Mouse (Mus musculus) lung, postnatal 25 days (tissue): ENCODE data around the gene Dlgap1.

Experiments used
- DNase-seq: peaks from one replicate; pipeline ENCODE4 v3.0.0; 2022; ENCODE audit warnings: low spot score

Gene Dlgap1

DNA sequence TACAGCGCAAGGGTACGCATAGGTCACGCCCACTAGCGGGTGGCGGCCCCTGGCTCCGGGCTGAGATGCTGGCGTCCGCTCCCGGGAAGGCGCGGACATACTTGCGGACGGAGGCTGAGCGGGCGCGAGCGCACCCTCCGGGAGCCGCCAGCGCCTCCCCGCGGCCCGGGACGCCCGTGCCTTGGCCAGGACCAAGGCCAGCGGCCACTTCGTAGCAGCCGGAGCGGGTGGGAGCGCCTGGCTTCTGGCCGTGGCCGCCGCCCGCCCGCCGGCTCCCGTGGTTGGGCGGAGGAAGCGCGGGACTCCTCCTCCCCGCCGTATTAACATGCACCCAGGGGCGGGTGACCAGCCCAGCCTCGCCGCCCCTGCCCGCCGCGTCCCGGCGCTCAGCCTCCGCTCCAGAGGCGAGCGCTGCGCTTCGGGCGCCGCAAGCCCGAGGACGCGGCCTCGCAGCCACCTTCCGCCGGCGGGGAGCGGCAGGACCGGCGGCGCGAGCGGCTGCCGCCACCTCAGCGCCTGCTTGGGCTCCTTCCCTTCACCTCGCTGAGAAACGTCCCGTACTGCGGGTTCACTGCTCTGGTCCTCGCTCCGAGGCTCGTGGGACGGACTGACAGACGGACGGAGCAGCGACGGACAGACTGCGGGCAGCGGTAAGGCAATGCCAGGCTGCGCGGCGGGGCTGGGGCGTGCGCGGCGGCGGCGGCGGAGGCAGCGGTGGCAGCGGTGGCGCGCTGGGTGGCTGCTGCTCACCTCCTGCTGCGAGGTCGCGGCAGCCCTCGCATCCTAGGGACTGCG, at the start of gene Dlgap1:
TSS of gene Dlgap1 (plus strand) at position 53 of the 795 bp plus-strand sequence.
- no peak for DNase-seq

DNA sequence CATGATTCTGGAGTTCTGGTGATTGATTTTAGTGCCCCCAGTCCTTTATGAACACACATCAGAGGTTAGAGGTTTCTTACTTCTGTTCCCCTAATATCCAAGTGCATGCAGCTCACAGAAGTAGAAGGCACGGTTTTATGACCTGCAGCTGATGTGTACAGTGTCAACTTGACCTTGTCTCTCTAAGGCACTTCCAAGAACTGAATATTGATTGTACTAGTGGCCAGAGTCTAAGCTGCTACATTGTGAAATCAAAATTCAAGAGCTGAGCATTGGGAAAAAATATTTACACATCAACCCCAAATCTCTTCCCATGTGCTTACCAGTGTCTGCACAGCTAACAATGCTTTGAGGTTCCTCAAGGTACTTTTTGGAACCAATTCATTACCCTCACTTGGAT, 13.9 kb upstream of the Dlgap1 start:
- no peak for DNase-seq

DNA sequence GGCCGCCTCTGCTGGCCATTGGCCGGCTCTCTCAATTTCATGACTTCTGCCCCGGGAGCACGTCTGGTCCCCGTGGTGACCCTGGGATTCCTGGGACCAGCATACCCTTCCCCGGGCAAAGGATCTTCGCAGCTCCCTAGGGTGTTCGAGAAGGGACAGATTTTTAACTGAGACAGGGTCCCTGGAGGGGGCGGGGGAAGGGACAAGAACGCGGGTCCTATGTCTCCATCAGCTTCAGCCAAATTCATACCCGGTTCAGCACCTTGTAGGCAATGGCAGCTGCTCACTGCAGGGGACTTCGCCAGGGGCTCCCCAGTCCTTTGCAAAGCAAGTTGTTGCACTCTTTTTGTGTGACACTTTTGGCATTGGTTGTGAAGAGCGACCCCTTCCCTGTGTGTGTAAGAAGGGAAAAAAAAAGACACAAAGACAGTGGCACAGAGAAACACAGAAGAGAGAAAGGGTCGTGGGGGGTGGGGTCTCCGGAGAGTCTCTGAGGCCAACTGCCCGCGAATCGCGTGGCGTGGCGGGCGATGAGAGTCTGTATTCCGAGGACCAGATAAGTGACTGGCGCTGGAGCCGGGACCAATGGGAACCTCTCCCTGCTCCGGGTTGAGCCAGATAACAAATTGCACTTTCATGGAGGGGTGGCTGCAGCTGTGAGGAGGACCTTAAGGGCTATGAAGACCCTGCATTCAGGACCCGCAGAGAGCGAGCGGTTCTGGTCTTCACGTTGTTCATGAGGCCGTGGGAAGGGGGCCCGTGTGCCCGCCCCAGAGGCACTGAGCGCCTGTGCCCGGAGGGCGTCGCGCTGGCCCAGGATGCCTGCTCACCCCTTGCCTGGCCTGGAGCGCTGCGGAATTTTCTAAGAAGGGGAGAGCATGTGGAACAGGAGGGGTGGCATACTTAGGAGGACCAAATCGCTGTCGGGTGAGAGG, 1.2 kb downstream of the Dlgap1 start:
- DNase-seq: no peak

DNA sequence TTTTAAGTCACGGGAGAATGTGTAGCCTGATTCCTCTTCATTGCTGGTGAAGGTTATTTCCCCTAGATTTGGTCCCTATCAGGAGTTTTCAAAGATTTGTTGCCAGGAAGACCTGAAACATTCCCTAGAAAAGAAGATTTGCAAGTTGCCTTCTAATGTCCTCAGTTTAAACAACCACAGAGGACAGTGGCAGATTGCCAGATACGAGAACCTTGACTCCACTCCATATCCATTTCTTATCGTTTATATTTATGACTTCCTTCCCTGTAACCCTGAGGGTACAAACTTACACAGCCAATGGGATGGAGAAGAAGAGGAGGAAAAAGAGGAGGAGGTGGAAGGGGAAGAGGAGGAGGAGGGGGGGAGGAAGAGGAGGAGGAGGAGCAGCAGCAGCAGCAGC, 4.2 kb downstream of the Dlgap1 start:
- DNase-seq: no peak

DNA sequence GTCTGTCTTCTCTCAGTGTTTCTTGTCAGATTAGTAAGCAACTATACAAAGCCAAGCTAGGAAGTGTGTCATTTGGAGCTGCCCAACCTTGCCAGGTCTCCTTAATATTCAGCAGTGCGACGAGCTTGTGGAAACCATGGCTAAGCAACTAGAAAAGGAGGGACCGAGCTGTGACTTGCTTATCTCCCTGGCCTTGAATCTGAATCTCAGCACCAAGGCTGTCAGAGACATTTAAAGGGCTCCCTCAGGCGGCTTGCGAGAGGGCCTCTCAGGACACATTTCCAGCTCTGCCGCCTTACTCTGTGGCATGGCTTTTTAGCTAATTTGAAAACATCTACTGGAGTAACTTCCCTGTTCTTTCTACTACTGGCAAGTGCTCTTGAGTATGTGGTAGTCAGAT, 5.1 kb downstream of the Dlgap1 start:
- no peak for DNase-seq

DNA sequence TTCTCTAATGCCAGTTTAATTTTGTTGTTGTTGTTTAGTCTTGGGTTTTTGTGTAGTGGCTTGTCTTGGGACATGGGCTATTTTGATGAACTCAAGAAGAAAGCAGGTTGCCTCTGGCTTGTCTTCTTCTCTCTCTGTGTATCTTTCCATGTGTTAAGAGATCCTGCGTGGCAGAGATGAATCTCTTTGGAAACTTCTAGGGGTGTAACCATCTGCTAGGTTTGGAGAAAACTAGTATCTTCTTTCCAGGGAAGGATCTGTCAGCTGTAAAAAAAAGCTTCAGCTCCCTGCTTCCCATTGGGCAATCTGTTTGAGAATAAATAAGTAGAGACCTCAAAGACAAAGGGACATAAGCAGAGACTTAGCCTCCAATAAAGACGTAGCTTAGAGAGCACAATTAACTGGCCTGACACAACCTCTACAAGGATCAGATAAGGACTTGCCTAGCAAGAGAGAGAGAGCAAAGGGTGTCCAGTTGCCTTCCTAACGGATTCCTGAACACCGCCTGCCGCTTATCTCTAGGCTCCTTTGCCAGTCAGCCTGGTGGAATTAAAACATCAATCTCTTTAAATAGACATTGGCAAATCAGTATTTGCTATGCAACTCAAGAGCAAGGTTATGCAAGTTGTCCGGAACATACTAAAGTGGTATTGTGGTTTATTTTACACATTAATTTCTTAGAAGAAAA, 13.5 kb downstream of the Dlgap1 start:
- DNase-seq: no peak

DNA sequence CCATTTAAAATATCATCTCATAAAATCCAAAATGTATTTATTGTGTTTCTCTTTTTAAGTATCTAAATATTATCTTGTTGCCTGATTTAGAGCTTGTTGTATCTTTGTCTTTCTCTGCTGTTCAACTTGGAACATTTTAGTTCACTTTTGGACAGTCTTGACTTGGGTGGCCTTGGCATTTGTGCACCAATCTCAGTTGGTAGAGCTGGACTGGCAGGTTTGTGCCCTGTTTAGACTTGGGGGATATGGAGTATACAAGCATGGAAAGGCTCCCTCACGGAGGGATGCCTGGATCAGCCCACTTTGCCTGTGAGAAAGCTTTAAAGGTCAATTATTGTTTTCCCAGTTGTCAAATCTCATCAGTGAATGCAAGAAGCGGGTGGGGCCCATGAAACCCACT, 27.5 kb downstream of the Dlgap1 start:
- no peak for DNase-seq

DNA sequence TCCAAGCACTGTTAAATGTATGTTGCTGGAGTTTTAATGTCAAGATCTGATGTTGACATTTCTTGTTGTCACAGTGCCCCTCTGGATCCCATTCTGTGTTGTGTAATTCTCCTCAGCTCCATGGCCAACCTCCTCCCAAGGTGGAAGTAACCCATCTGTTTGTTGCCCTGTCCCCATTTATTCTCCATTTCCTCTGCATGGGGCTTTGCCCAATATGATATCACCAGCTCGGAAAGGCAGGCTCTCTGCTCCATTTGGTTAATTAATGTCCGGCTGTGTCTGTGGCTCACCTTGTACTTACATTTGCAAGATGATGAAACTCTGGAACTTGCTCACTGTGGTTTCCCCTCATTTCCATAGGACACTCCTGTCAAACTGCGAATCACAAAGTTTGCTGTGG, 33.2 kb downstream of the Dlgap1 start:
- no peak for DNase-seq

DNA sequence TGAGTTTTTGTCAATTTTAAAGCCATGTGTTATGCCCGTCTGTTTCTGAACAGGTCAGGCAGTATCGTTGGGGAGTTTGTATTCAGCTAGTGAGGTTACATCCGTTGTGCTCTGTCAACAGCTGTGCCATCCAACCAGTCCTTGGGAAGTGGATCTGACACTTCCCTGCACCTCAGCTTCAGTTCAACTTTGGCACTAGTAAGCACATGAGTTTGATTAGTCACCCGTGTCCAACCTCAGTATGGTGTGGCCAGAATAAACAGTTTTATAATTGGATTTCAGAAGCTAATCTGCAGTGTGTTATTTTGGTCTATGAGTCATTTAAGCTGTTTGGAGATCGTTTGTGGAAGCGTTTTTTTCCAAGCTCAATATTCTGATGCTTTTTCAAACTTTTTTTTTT, 35.8 kb downstream of the Dlgap1 start:
- no peak for DNase-seq

DNA sequence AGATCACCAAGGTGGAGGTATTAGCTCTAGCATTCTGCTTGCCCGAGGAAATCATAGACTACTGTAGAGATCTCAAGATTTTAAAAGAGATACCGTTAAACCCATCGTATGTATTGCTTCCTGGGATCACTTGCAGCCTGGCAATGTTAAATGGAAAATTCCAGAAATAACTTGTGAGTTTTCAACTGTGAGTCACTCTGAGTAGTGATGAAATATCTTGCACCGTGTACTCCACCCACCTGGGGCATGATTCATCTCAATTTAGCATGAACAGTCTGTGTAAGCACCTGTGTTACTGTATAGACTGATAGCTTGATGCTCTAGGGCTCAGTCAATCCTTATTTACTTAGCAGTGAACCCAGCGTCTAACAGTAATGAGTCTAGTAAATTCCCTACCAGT, 38.7 kb downstream of the Dlgap1 start:
- no peak for DNase-seq

DNA sequence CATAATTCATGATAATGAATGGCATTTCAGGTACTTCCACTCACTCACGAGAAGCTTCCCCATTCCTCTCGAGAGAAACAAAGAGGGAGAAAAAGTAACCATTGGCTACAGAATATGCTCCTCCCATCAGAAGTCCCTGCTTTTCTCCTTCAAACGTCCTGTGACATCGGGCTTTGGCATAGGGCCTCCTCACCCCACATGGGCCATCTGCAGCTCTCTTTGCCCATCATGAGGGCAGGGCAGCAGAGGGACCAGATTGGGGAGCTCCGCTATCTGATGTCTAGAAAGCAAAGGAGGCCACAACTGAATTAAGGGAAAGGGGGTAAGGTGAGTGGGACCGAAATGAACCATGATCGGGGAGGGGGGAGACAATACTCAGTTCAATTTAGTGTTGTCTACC, 47.6 kb downstream of the Dlgap1 start:
- DNase-seq: no peak

DNA sequence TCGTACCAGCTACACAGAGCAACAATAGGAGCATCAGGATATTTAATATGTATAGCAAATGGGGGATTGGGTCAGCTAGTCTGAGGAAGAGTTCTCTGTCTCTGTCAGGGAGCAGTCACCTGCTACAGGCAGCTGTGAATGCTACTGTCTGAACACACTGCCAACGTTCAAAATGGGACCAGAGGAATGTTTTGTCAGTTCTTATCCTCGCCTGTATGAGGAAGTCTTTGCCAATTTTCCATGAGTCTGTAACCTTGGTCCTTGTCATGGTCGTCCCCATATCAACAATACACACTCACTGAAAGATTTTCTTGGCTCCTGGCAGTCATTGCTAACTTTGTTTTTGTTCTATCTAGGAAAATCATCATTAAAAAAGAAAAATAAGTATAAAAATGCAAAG, 51.5 kb downstream of the Dlgap1 start:
- DNase-seq: no peak

DNA sequence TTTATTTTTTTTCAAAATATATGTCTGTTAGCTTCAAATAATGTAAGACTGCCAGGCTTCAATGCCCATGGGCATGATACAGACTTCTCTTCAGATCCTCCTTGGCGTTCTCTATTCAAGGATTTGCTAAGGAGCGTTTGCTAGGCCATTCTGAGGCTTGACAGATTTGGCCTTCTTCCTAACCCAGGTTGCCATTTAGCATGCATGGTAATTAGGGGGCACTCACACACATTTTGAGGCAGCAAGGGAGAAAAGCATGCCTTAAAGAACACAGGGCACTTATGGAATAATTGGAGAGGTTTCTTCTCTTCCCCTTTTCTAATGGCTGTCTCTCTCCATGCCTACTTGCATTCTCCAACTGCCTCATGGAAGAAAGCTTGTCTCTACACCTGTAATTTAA, 53.7 kb downstream of the Dlgap1 start:
- no peak for DNase-seq

DNA sequence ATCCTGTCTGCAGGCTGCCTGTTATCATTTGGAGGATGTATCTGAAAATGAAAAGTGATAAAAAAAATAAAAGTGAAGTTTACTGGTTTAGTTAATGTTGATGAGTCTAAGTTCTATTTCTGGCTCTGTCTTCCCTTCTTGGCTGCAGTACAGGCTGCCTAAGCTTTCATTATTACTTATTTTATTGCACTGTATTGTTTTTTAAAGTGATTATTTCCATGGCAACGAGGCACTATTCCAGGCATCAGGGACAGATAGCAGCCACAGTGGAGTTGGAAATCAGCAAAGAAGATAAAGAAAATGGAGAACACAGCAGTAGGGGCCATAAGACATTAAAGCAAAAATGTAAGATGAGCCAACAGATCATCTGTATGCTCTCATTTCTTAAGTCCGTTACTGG, 66.0 kb downstream of the Dlgap1 start:
- no peak for DNase-seq

DNA sequence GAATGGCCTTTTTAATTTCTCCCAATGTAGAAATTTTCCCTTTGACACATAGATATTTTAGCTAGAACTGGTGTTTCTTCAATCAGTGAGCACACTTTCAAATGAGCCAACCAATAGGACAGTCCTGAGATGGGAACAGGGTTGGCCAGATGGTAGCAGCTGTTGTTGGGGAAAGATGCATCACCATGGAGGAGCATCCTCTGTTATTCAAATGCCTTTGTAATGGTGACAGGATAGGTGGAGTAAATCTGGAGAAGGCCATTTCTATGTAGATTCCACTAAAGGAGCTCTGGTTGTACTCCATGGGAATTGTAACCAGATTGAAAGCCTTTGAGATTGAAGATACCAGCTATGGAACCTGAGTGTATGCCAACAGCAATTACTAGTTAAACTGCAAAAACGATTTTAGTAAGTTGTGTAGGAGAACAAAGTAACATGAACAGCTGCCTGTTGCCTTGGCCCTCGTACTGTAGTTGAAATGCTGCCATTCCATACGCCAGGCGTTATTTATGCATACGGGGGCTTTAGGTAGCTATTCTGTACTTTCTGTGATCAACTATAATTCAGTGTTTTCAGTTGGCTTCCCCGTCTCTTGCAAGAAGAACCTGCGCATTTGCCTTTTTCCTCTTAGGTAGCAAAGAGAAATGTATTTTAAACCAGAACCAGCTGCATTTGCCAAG, 72.0 kb downstream of the Dlgap1 start:
- no peak for DNase-seq

DNA sequence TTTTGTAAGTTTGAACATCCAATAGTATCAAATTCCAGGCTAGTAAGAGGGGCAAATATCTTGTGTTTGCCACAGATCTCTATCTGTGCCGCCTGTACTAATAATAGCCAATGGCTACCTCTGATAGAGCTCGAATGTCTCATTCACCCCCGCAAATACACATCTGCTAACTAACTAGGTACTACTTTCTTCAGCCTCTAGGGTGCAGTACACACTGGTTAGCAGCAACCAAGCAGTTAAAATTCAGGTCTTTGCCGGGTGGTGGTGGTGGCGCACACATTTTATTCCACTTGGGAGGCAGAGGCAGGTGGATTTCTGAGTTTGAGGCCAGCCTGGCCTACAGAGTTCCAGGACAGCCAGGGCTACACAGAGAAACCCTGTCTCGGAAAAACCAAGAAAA, 99.4 kb downstream of the Dlgap1 start:
- DNase-seq: no peak

DNA sequence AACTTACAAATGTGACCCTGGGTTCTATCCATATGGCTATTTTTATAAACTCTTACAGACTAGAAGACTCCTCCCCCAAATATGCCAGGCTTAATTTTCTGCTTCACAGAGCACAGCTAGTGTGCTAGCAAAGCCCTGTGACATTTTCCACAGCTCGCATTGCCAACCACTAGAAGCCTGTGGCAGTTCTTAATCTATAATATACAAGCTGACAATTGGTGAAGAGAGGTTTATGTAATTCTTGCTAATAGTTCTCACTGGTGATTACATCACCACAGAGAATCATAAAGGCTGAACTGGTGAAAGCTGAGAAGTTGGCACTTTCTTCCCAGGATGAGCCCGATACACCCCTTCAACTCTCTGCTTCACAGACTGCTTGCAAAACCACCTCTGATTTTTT, 103.2 kb downstream of the Dlgap1 start:
- no peak for DNase-seq

DNA sequence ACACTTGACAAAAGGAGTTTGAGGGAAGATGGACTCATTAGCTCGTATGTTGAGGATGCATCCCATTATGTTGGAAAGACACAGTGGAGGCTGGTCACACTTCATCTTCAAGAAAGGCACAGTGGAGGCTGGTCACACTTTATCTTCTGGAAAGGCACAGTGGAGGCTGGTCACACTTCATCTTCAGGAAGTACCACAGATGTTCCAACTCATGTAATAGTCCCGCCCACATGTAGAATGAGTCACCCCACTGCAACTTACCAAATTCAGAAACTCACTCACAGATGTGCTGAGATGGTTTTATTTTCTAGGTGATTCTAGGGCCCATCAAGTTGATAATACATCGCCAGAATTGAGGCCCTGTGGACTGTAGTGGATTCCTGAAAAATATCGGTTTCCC, 119.3 kb downstream of the Dlgap1 start:
- DNase-seq: no peak

DNA sequence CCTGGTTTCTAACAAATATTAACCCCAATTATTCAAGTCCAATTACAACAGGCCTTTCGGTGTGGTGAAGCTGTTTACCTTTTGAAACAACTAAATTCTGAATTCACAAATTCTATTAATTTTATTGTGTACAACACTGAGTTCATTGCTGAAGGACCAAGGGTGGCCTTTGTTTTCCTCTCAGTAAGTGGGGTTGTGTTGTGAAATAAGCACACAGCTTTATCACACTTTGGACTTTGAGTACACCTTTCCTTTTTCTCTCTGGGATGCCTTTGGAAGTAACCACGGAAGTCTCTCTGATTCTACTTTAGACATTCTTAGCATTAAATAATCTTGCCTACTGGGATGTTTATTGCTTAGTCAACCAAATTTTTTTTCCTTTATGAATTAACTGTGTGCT, 121.9 kb downstream of the Dlgap1 start:
- no peak for DNase-seq

DNA sequence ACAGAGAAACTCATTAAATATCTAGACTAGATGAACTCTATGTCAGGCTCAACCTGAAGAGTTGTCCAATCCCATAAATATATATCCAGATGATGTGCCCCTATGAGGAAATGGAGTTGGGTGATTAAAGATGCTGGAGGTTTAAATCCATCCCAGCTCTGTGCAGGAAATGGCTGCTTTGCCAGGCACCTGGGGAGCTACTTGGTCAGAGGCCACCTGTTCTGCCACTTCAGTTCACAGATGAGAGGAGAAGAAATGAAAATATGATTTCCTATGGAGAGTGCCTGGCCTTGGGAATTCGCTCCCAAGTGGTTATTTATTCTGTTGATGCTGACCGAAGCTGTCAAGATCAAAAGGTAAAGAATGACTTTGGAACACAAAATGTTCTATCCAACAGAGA, 160.3 kb downstream of the Dlgap1 start:
- DNase-seq: no peak

DNA sequence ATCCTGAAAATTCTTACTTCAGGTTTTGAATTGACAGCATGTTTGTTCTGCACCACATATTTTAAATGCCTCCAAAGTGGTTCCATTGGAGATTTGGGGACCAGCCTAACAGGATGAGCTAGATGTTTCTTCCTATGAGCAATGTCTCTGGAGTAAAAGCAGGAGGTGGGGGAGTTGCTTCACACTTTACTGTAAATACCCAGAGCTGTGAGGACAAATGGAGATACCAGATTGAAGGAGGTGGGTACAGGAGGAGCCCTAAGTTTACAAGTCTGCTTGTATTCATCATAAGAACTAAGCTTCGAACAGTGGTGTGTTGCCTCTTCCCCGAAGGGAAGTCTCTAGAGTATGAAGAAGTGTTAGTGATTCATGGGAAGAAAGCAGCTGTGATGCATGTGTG, 201.0 kb downstream of the Dlgap1 start:
- no peak for DNase-seq

DNA sequence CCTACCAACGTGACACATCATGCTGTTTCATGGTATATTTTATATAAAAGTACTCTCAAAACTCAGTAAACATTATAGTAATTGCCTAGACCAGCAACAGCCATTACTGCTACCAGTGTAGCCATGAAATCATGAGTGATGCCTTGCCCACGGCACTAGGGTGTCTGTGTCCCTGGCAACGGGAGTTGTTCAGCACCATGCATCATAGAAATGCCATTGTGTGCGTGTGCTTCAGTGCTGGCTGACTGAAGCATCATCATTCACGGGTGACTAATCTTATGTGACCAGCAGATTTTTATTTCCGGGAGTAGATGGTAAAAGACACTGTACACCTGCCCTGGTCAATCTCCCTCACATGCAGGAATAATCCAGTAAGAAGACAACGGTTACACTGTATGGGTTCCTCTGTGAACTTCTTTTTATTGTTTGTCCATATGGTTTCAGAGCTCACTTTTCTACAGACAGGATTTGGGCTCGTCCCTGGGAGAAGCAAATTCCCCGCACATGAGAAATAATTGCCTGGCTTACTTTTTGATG, 203.7 kb downstream of the Dlgap1 start:
- no peak for DNase-seq
